Mouse (Mus musculus) heart, embryonic 14.5 days (tissue): ENCODE measurements at regions not wholly inside any gene's neighbourhood (a gene's known extent, or its start where the extent isn't known, plus 50 kb on each side); places are given as distances from the start of the nearest gene placed in this dataset.

Experiments
- ATAC-seq: fragments of 200-750 bp; cut with Nextera tagmentation; 2 replicates; pipeline ENCODE4 v1.8.0; 2017; ENCODE audit warnings: low read depth, moderate TSS enrichment; ENCODE audit not compliant: insufficient number of reproducible peaks, insufficient read depth, low FRiP score
- H3K27ac ChIP-seq, 2 experiments: fragments of 200-500 bp in 1 of 2; fragments of 300-500 bp in 1 of 2; sonication (generic) in 1 of 2; replicated peaks in 1 of 2; 2 replicates each; pipeline ENCODE4 v1.5.1; 2012 to 2014; ENCODE audit warnings: low read depth in 2 of 2, low read length in 2 of 2, control low read depth in 1 of 2, mild to moderate bottlenecking in 1 of 2, mixed read lengths in 1 of 2; ENCODE audit not compliant: control insufficient read depth in 1 of 2, insufficient read depth in 1 of 2
- H3K27me3 ChIP-seq: fragments of 300-500 bp; sonication (generic); 2 replicates; pipeline ENCODE4 v1.6.1; 2014; ENCODE audit warnings: mild to moderate bottlenecking, low read length, control low read depth; ENCODE audit not compliant: control insufficient read depth, insufficient read depth
- H3K36me3 ChIP-seq: fragments of 300-500 bp; sonication (generic); 2 replicates; pipeline ENCODE4 v1.6.1; 2014; ENCODE audit warnings: mild to moderate bottlenecking, control low read depth, low read length, mixed read lengths; ENCODE audit not compliant: control insufficient read depth, insufficient read depth
- H3K4me1 ChIP-seq, 2 experiments: fragments of 200-500 bp in 1 of 2; fragments of 300-500 bp in 1 of 2; sonication (generic) in 1 of 2; 2 replicates each; pipeline ENCODE4 v1.6.1; 2012 to 2014; ENCODE audit warnings: low read length in 2 of 2, control low read depth in 1 of 2, mixed read lengths in 1 of 2; ENCODE audit not compliant: control insufficient read depth in 2 of 2, insufficient read depth in 2 of 2
- H3K4me2 ChIP-seq: fragments of 300-500 bp; sonication (generic); 2 replicates; pipeline ENCODE4 v1.6.1; 2014; ENCODE audit warnings: mild to moderate bottlenecking, low read length
- H3K4me3 ChIP-seq, 2 experiments: fragments of 200-500 bp in 1 of 2; fragments of 300-500 bp in 1 of 2; sonication (generic) in 1 of 2; 2 replicates each; pipeline ENCODE4 v1.5.1; 2012 to 2014; ENCODE audit warnings: low read length in 2 of 2, mild to moderate bottlenecking in 2 of 2, control low read depth in 1 of 2, low read depth in 1 of 2, moderate library complexity in 1 of 2; ENCODE audit not compliant: control insufficient read depth in 1 of 2, insufficient read depth in 1 of 2
- H3K9ac ChIP-seq: fragments of 300-500 bp; sonication (generic); 2 replicates; pipeline ENCODE4 v1.6.1; 2014; ENCODE audit warnings: mild to moderate bottlenecking, low read length
- H3K9me3 ChIP-seq: fragments of 300-500 bp; sonication (generic); 2 replicates; pipeline ENCODE4 v1.6.1; 2016; ENCODE audit warnings: low read length, control low read depth; ENCODE audit not compliant: control insufficient read depth
- WGBS: fragments of 180-500 bp; shearing (Covaris S2); extraction: QIAGEN DNeasy Blood & Tissue Kit; methylation state at CpG from one replicate; pipeline ENCODE4 v1.1.7; 2014; 5-methylcytosine and 5-hydroxymethylcytosine counted together

DNA sequence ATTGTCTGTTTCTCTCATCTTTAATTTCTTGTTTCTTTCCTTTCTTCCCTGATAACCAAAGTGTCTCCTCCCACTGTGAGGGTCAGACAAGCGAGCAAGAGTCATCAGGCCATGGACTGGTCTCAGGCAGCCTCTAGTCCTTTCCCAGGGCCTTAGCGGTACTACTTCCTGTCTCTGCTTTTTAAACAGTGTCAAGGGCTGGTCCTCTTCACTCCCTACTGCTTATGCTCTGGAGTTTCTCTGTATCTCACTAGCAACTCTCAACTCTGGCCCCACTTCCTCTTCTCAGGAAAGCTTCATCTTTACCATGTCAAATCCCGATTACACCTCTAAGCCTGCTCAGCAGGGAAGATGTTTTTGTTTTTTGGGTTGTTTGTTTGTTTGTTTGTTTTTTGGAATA lies 124.1 kb downstream of the Pten start:
- Histone ChIP-seq H3K9me3 (no peaks in the 10 kb centered on the region), H3K36me3 (no peaks in the 10 kb centered on the region), H3K4me3 (no peak overlapping the region), H3K4me1 (peaks cover 2 to 9% of the 10 kb centered on the region in 2 experiments; a peak in 1 of 4 replicates), H3K27ac (no peak overlapping the region), H3K27me3 (no peaks in the 10 kb centered on the region), H3K9ac (no peak overlapping the region), H3K4me2 (no peak overlapping the region)
- WGBS: 66% methylated on average over 3 of the region's 3 CpGs
- no peak for ATAC-seq

DNA sequence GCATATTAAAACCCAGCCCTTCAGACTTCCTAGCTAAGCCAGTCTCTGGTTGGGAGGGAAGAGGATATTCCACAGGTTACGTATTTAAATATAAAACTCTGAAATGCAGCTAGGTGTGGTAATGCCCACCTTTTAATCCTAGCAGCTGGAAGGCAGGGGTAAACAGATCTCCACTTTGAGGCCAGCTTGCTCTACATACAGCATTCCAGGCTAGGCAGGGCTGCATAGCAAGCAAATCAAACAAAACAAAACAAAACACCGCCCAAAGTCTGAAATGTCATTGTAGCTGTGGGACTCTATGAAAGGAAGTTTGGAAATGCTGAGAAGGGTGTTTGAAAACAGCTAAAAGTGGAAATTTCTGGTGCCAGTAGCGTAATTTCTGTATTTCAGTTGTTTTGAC lies 127.0 kb downstream of the Pten start:
- H3K36me3 ChIP-seq: no peaks in the 10 kb centered on the region
- no peaks in the 10 kb centered on the region for H3K9me3 ChIP-seq
- no peak overlapping the region for H3K4me2 ChIP-seq
- WGBS: 78% methylated on average over 3 of the region's 3 CpGs
- H3K27me3 ChIP-seq: no peaks in the 10 kb centered on the region
- H3K4me3 ChIP-seq: no peak overlapping the region
- H3K9ac ChIP-seq: no peak overlapping the region
- H3K4me1 ChIP-seq: peaks cover 2 to 9% of the 10 kb centered on the region in 2 experiments; a peak in 1 of 4 replicates
- H3K27ac ChIP-seq: no peak overlapping the region
- no peak for ATAC-seq

DNA sequence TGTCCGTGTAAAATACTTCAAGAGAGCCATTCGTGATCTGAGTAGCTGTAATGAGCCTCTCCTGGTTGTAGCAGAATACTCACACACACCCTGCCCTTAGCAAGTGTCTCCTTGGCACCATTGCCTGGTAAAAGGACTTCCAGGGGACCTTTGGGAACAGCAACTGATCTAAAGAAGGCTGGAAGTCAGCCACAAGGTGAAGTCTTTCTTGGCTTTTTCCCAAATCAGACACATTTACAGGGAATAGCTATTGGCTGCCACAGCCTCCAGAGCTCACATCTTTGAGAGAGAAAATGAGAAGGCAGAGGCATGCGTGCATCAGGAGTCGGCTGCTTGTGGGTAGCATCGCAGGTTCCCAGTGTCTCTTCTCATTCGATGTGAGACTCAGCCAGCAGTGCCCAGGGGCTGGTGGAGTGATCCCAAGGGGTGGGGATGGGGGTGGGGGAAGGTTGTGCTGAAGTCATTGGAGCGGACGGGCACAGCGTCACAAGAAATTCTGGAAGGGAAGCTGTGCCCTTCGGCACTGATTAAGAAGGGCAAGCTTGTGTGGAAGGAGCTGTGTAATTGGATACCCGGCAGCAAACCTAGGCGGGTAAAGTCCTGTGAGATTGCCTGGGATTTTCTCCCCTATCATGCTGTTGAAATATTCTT lies 128.3 kb downstream of the Pten start:
- H3K4me3 ChIP-seq: no peak overlapping the region

DNA sequence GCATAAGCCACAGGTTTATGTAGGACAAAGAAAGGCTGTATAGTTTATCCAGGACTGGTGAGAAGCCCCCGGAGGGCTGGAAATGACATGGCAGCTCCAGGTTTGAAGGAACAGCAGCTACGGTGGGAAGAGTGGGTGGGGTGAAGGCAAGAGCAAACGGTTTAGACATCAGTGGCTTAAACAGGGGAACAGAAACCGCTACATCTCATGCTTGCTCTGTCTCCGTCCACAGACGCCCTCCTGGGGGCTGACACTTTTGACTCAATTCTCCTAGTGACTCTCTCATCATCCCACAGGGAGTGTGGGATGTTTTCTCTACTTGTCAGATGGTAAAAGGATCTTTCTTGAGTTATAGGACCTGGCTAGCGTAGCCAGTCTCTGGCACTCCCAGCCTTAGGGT lies 129.9 kb downstream of the Pten start:
- Histone ChIP-seq H3K4me3 (no peak overlapping the region), H3K4me2 (no peak overlapping the region), H3K36me3 (no peaks in the 10 kb centered on the region), H3K4me1 (peaks cover 2 to 9% of the 10 kb centered on the region in 2 experiments; a peak in 1 of 4 replicates), H3K9ac (no peak overlapping the region), H3K9me3 (no peaks in the 10 kb centered on the region), H3K27ac (no peak overlapping the region), H3K27me3 (no peaks in the 10 kb centered on the region)
- ATAC-seq: no peak
- 70% methylated on average over 7 of the region's 7 CpGs for WGBS

More for the DNA sequence above, 128.3 kb downstream of the Pten start:
- 50% methylated on average over 12 of the region's 12 CpGs for WGBS
- no peak for ATAC-seq
- H3K27me3 ChIP-seq: no peaks in the 10 kb centered on the region
- no peak overlapping the region for H3K27ac ChIP-seq
- no peaks in the 10 kb centered on the region for H3K9me3 ChIP-seq
- peaks cover 2 to 9% of the 10 kb centered on the region in 2 experiments; a peak in 1 of 4 replicates for H3K4me1 ChIP-seq
- peak overlapping the region; percentile 19; the same call in 1 of the 2 replicates for H3K4me2 ChIP-seq
- H3K36me3 ChIP-seq: no peaks in the 10 kb centered on the region
- H3K9ac ChIP-seq: no peak overlapping the region

DNA sequence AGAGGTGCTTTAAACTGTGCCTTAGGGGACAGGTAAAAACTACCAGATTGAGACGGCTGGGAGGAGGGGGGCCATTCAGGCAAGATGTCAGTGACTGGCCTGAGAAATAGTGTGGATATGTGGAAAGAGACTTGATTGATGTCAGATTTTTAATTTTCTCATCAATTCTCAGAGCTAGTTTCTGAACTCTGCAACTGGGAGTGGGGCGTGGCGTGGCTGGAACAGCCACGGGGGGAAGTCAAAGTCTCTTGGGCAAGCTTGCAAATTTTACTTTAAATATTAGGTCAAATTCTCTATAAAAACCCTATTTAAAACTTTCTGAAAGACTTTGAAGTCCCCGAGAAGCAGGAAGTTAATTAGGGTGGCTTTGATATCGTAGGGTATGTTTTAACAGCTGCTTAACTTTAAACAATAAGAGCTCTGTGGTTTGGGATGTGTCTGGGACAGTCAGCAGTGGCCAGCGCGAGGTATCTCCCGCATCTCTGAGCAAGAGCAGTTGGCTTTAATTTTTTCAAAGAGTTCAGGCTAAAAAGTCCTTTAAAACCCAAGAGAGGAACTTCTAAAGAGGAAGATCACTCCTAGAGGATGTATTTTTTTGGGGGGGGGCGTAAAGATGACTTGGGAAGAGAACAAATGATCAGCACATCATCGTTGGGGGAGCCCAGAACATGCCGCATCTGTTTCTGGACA lies 131.5 kb downstream of the Pten start:
- no peaks in the 10 kb centered on the region for H3K36me3 ChIP-seq
- no peaks in the 10 kb centered on the region for H3K27me3 ChIP-seq
- peaks cover 2 to 9% of the 10 kb centered on the region in 2 experiments; a peak in 1 of 4 replicates for H3K4me1 ChIP-seq
- 65% methylated on average over 12 of the region's 12 CpGs for WGBS
- no peak overlapping the region for H3K4me3 ChIP-seq
- no peak overlapping the region for H3K9ac ChIP-seq
- ATAC-seq: no peak
- no peak overlapping the region for H3K4me2 ChIP-seq
- no peaks in the 10 kb centered on the region for H3K9me3 ChIP-seq
- H3K27ac ChIP-seq: no peak overlapping the region

DNA sequence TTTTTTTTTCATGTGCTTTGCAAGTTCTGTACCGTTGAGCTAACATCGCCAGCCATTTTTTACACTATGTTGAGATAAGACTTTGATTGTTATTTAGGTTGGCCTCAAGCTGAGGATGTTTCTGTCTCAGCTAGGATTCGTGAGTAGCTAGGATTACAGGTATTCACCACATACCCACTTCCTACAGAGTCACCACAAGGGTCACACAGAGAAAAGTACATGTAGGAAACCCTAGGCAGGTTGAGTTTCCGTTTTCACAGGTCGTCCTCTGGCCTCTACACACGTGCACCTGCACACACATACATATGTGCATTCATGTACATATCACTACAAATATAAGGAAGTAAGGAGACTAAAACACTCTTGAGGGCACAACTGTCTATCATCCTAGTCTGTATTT lies 133.5 kb downstream of the Pten start:
- Histone ChIP-seq H3K36me3 (no peaks in the 10 kb centered on the region), H3K9ac (no peak overlapping the region), H3K27ac (no peak overlapping the region), H3K4me2 (no peak overlapping the region), H3K4me3 (no peak overlapping the region), H3K9me3 (no peaks in the 10 kb centered on the region), H3K4me1 (no peaks in the 10 kb centered on the region), H3K27me3 (no peaks in the 10 kb centered on the region)
- ATAC-seq: no peak
- 73% methylated on average over 6 of the region's 6 CpGs for WGBS

DNA sequence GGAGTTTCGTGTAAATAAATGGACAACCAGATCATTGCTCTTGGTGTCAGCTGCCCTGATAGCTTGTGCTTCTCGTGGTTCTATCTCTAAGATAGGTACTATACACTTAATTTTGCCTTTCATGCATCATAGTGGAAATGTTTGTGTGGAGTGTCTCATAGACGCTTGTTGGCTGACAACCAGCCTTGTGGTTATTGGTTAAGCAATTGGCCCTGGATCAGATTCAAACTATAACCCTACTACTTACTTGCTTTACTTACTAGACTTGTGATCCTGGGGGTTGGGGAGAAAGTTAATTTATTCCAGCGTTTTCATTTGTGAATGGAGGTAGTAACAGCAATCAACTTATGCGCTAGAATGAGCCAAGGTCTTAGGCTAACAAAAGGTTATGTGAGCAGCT lies 135.2 kb downstream of the Pten start:
- no peak overlapping the region for H3K9ac ChIP-seq
- no peaks in the 10 kb centered on the region for H3K36me3 ChIP-seq
- H3K4me2 ChIP-seq: no peak overlapping the region
- H3K27ac ChIP-seq: no peak overlapping the region
- H3K9me3 ChIP-seq: no peaks in the 10 kb centered on the region
- no peaks in the 10 kb centered on the region for H3K27me3 ChIP-seq
- 78% methylated on average over 5 of the region's 5 CpGs for WGBS
- no peak overlapping the region for H3K4me3 ChIP-seq
- H3K4me1 ChIP-seq: no peaks in the 10 kb centered on the region
- ATAC-seq: no peak
